Mouse (Mus musculus) layer of hippocampus, adult 11-12 months (tissue): ENCODE data around the gene Tescl.

Experiments
- DNase-seq: peaks from one replicate; pipeline ENCODE4 v3.0.0; 2022; ENCODE audit warnings: low spot score

Tescl gene

GRCm38 (mm10) chr7:24363228-24363627, 29.5 kb upstream of the Tescl start:
- peak; percentile 53 for DNase-seq

- DNase-seq: no peak
These were observed 27.3 kb upstream of the Tescl start for GRCm38 (mm10) chr7:24361001-24361400.

- DNase-seq: no peak
These were observed 25.5 kb upstream of the Tescl start for GRCm38 (mm10) chr7:24359269-24359668.

- no peak for DNase-seq
These were observed 24.2 kb upstream of the Tescl start for GRCm38 (mm10) chr7:24357899-24358298.

GRCm38 (mm10) chr7:24356081-24356480, 22.3 kb upstream of the Tescl start:
- DNase-seq: no peak

- DNase-seq: no peak
These were observed 21.9 kb upstream of the Tescl start for GRCm38 (mm10) chr7:24355646-24356045.

GRCm38 (mm10) chr7:24348896-24349295, 15.2 kb upstream of the Tescl start, which contains the start of gene Lypd5:
Lypd5 (plus strand) TSS chr7:24349196.
- no peak for DNase-seq

GRCm38 (mm10) chr7:24346444-24346843, 12.7 kb upstream of the Tescl start:
- DNase-seq: no peak

- no peak for DNase-seq
These were observed 10.1 kb upstream of the Tescl start for GRCm38 (mm10) chr7:24343701-24344272.

GRCm38 (mm10) chr7:24338241-24338640, 4.5 kb upstream of the Tescl start:
- DNase-seq: no peak

- peak; percentile 84 for DNase-seq
These were observed 2.1 kb upstream of the Tescl start for GRCm38 (mm10) chr7:24335699-24336309.

GRCm38 (mm10) chr7:24327281-24327975, 6.3 kb downstream of the Tescl start:
- DNase-seq: no peak

GRCm38 (mm10) chr7:24326273-24327135, 7.2 kb downstream of the Tescl start:
- DNase-seq: no peak

- DNase-seq: peak; percentile 35
These were observed 8.0 kb downstream of the Tescl start for GRCm38 (mm10) chr7:24325675-24326128.

- DNase-seq: peak; percentile 29
These were observed 8.5 kb downstream of the Tescl start for GRCm38 (mm10) chr7:24325197-24325596.

GRCm38 (mm10) chr7:24322593-24322992, 11.1 kb downstream of the Tescl start:
- no peak for DNase-seq

- DNase-seq: no peak
These were observed 14.8 kb downstream of the Tescl start for GRCm38 (mm10) chr7:24318942-24319341.

GRCm38 (mm10) chr7:24316567-24317092, 17.1 kb downstream of the Tescl start, which contains the start of gene Zfp94:
Zfp94 (minus strand) TSS chr7:24316666.
- DNase-seq: peak; percentile 97

GRCm38 (mm10) chr7:24315726-24316566, 17.8 kb downstream of the Tescl start:
- no peak for DNase-seq

GRCm38 (mm10) chr7:24300771-24301282, 32.9 kb downstream of the Tescl start, which contains the start of gene Zfp61:
Zfp61 (minus strand) TSS chr7:24301232.
- DNase-seq: no peak
